Mouse (Mus musculus): Measurements from ENCODE around the gene Lmln. TPM values are rescaled to one million over a fixed set of nuclear protein-coding genes. Genes with fewer than 3 reads are reported as not detected.

The Lmln gene
- polyA plus RNA-seq (2015; fragmentation: Nextera tagmentation; extraction: Ambion mirVana): 0.43 and 0.71 TPM in 2 replicates

DNA sequence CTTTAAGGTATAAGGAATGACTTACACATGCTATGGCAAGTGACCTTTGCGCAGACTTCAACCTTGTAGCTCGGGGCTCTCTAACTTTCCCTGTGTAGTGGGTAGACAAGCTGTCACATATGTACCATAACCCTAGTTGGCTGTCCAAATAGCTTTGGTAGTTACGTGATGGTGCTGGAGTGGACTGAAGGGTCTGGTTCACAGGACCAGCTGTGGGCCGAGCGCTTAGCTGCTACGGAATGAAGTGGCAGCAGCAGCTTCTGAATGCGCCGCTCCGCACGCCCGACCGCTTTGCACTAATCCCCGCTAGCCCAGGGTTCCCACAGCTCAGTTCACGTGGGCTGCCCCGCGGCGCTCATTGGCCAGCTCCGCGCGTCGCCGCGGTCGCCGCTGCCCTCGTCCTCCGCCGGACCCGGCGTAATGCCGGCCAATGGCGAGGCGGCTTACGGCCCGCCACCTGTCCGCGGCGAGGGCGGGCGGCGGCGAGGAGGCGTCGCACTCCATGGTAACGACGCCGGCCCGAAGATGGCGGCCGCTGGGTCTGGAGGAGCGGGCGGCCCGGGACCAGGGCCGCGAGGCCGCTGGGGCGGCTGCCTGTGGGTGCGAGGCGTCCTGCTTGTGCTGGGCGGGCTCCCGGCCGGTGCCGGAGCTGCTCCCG is at the start of gene Lmln:
TSS of gene Lmln (plus strand) at position 498 of the 658 bp plus-strand sequence.
- peak within 1 kb of the TSS; percentile 78 for H3K9ac ChIP-seq
- ATAC-seq (ENCODE audit: low read depth) (peak; percentile 93), DNase-seq (peak; percentile 87)
- under 1% methylated on average over 63 of the region's 64 CpGs for WGBS (ENCODE audit: insufficient replicate concordance)
- peaks cover 32% of the 10 kb centered on the region for H3K36me3 ChIP-seq
- H3K4me2 ChIP-seq: peak within 1 kb of the TSS; percentile 95
- H3K27me3 ChIP-seq: no peaks in the 10 kb centered on the region
- no peaks in the 10 kb centered on the region for H3K9me3 ChIP-seq (replicated peaks)
- H3K4me3 ChIP-seq (replicated peaks): peak within 1 kb of the TSS; percentile 82
- H3K27ac ChIP-seq: peak within 1 kb of the TSS; percentile 85
- peaks cover 56% of the 10 kb centered on the region for H3K4me1 ChIP-seq (replicated peaks)

DNA sequence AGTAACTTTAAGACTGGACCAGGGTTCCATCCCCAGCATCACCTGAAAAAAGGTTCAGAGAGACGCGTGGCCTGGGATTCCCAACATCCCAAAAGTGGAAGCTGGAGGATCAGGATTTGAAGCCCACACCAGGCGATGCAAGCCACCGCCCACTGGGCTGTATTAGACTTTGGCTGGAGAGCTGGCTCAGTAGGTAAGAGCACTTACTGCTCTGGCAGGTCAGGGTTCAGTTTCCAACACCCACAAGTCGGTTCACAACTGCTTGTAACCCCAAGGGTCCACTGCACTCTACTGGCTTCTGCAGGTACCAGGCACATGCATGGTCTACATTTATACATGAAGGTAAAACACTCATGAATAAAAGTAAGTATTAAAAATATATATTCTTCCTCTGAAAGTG is 48.5 kb upstream of the Lmln start:
- H3K4me3 ChIP-seq (replicated peaks): no peak overlapping the region
- no peak overlapping the region for H3K4me2 ChIP-seq
- peaks cover 47% of the 10 kb centered on the region for H3K36me3 ChIP-seq
- DNase-seq (no peak), ATAC-seq (ENCODE audit: low read depth) (no peak)
- H3K9me3 ChIP-seq (replicated peaks): no peaks in the 10 kb centered on the region
- WGBS (ENCODE audit: insufficient replicate concordance): 82% methylated on average over 5 of the region's 5 CpGs
- no peak overlapping the region for H3K9ac ChIP-seq
- 0 out of 2 replicates have a peak, but pooled peaks cover 3% of the 10 kb centered on the region for H3K4me1 ChIP-seq (replicated peaks)
- no peak overlapping the region for H3K27ac ChIP-seq
- H3K27me3 ChIP-seq: no peaks in the 10 kb centered on the region

DNA sequence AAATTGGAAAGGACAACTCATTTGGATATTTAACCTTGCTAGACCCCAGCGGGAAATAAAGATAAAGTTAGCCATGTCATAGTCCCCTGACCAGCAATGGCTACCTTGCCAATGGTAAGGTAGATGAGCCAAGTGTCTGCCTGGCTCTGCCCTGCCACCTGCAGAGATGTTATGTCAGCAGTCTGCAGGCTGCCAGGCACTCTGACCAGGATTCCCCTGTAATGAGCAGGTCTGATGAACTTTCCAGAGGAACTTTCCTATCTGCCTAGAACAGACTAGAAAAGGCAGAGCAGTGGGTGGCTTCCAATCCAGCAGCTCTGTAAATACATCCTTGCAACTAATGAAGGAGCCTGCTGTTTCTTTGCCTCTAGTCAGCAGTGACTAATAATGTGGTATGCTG is 47.4 kb upstream of the Lmln start:
- no peaks in the 10 kb centered on the region for H3K27me3 ChIP-seq
- no peaks in the 10 kb centered on the region for H3K9me3 ChIP-seq (replicated peaks)
- 0 out of 2 replicates have a peak, but pooled peaks cover 5% of the 10 kb centered on the region for H3K4me1 ChIP-seq (replicated peaks)
- 68% methylated on average over 1 of the region's 1 CpGs for WGBS (ENCODE audit: insufficient replicate concordance)
- no peak overlapping the region for H3K4me2 ChIP-seq
- DNase-seq (no peak), ATAC-seq (ENCODE audit: low read depth) (no peak)
- H3K36me3 ChIP-seq: peaks cover 36% of the 10 kb centered on the region
- no peak overlapping the region for H3K27ac ChIP-seq
- H3K4me3 ChIP-seq (replicated peaks): no peak overlapping the region
- no peak overlapping the region for H3K9ac ChIP-seq

DNA sequence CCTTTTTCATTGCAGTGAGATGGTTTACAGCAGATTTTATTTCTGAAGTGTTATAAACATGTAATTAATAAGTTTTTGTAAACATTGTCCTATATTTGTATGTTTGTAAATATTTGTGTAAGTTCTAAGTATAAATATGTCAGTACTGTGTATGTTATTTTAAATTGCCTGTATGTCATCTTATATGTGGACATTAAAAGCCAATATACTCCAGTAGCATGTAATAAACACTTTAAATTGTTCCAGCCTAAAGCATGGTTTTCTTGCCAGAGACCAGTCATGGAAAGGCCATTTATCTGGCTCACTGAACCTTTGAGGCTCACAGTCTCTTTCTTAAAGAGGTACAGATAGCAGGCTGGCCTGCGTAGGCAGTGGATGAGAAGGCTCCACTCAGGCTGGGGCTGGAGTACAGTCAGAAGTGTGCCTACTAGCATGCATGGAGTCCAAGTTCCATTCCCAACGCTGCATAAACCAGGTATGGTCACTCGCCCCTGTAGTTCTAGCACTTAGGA is 46.9 kb upstream of the Lmln start:
- H3K27me3 ChIP-seq: no peaks in the 10 kb centered on the region
- DNase-seq (no peak), ATAC-seq (ENCODE audit: low read depth) (no peak)
- H3K4me2 ChIP-seq: no peak overlapping the region
- H3K4me3 ChIP-seq (replicated peaks): no peak overlapping the region
- H3K27ac ChIP-seq: no peak overlapping the region
- no peaks in the 10 kb centered on the region for H3K9me3 ChIP-seq (replicated peaks)
- 83% methylated on average over 3 of the region's 3 CpGs for WGBS (ENCODE audit: insufficient replicate concordance)
- peaks cover 32% of the 10 kb centered on the region for H3K36me3 ChIP-seq
- H3K4me1 ChIP-seq (replicated peaks): 0 out of 2 replicates have a peak, but pooled peaks cover 5% of the 10 kb centered on the region
- H3K9ac ChIP-seq: no peak overlapping the region

DNA sequence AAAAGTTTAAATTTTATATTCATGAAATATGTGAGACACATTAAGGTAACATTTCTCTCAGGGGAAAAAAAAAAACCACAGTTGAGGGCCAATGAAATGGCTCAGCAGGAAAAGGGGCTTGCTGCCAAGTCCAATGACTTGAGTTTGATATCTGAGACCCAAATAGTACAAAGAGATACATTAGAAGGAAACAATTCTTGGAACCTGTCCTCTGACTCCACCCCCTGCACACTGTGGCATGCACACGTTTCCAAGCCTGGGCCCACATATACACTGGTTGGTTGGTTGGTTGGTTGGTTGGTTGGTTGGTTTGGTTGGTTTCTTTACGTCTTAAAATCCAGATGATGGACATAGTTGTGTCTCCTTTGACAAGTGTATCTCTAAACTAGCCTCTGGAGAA is 46.3 kb upstream of the Lmln start:
- Histone ChIP-seq H3K27ac (no peak overlapping the region), H3K27me3 (no peaks in the 10 kb centered on the region), H3K4me3 (replicated peaks) (no peak overlapping the region), H3K9me3 (replicated peaks) (no peaks in the 10 kb centered on the region), H3K4me1 (replicated peaks) (0 out of 2 replicates have a peak, but pooled peaks cover 5% of the 10 kb centered on the region), H3K36me3 (peaks cover 28% of the 10 kb centered on the region), H3K9ac (no peak overlapping the region), H3K4me2 (no peak overlapping the region)
- ATAC-seq (ENCODE audit: low read depth): no peak
- no peak for DNase-seq
- 65% methylated on average over 2 of the region's 2 CpGs for WGBS (ENCODE audit: insufficient replicate concordance)

DNA sequence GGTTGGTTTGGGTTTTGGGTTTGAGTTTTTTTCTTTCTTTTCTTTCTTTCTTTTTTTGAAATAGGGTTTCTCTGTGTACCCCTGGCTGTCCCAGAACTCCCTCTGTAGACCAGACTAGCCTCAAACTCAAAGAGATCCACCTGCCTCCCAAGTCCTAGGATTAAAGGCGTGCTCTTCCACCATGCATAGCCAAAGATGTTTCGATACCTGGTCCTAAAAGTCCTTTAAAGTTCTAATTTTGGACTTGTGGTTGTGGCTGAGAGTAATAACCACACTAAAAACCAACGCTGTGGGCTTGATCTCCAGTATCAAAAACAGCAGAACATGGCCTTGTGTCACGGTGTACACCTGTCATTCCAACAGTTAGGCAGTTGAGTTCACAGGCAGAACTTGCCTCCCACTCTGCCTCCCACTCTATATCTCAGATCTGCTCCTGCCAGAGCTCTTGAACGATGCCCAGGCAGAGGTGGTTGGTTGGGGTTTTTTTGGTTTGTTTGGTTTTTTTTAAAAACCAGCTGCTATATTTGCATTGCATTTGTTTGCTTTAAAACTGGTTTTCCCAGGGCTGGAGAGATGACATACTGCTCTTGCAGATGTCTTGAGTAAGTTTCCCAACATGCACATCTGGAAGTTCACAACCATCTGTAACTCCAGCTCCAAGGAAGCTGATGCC is 44.5 kb upstream of the Lmln start:
- no peak for ATAC-seq (ENCODE audit: low read depth)
- Histone ChIP-seq H3K36me3 (peaks cover 16% of the 10 kb centered on the region), H3K4me1 (replicated peaks) (0 out of 2 replicates have a peak, but pooled peaks cover 5% of the 10 kb centered on the region), H3K4me2 (no peak overlapping the region), H3K27me3 (no peaks in the 10 kb centered on the region), H3K9me3 (replicated peaks) (no peaks in the 10 kb centered on the region), H3K4me3 (replicated peaks) (no peak overlapping the region), H3K9ac (no peak overlapping the region), H3K27ac (no peak overlapping the region)
- DNase-seq: no peak
- WGBS (ENCODE audit: insufficient replicate concordance): 67% methylated on average over 5 of the region's 5 CpGs

DNA sequence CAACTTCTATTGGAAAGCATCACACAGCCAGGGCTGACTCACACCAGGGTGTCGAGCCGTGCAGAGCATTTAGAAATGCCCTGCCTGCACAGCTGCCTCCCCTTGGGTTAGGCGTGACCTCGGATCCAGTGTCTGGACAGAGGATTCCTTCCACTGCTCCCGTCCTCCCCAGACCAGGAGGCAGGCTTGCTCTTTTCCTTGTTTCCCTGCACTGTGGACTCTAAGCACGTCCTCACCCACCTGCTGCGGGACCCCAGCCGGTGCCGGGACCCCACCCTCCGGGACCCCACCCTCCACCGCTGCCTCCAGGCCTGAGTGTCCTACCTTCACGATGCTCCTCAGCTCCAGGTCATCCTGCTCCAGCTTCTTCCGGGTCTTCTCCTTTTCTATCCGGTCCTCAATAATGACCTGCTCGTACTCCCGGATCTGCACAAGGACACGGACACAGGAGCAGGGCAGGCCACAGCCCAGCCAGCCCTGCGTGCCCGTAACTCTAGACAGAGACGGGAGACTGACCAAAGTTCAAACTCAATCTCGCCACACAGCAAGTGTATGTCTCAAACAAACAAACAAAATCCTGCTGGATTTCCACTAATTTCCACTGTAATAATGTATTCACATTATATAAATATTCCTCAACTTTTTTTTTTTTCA is 43.1 kb upstream of the Lmln start:
- no peaks in the 10 kb centered on the region for H3K9me3 ChIP-seq (replicated peaks)
- H3K9ac ChIP-seq: no peak overlapping the region
- H3K36me3 ChIP-seq: peaks cover 2% of the 10 kb centered on the region; the same call in 1 of the 2 replicates
- 79% methylated on average over 21 of the region's 21 CpGs for WGBS (ENCODE audit: insufficient replicate concordance)
- H3K4me2 ChIP-seq: no peak overlapping the region; the same call in 1 of the 2 replicates
- no peak for DNase-seq
- H3K27me3 ChIP-seq: no peaks in the 10 kb centered on the region
- no peak for ATAC-seq (ENCODE audit: low read depth)
- H3K4me3 ChIP-seq (replicated peaks): 0 out of 2 replicates have a peak overlapping the region, but pooled peaks have one; percentile 8
- no peak overlapping the region for H3K27ac ChIP-seq
- 0 out of 2 replicates have a peak, but pooled peaks cover 5% of the 10 kb centered on the region for H3K4me1 ChIP-seq (replicated peaks)

DNA sequence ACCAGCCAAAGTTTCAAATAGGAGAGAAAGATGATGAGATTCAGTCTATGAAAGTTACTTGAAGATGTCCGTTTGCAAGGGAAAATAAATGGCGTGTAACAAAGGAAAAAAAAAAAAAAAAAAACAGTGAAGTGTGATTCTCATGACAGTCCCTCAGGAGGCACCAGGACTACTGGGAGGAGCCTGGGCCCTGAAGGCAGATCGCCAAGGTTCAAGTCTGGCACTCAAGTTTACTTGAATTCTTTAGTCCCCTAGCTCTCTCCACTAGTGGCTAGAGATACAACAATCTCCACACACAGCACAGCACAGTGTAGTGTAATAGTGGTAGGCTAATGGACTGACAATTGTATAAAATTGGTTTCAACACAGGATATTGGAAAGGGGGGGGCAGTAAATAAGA is 40.9 kb upstream of the Lmln start:
- H3K27ac ChIP-seq: no peak overlapping the region
- no peaks in the 10 kb centered on the region for H3K36me3 ChIP-seq
- no peak overlapping the region for H3K4me2 ChIP-seq
- H3K4me1 ChIP-seq (replicated peaks): 0 out of 2 replicates have a peak, but pooled peaks cover 5% of the 10 kb centered on the region
- 49% methylated on average over 3 of the region's 3 CpGs for WGBS (ENCODE audit: insufficient replicate concordance)
- H3K4me3 ChIP-seq (replicated peaks): no peak overlapping the region
- no peak for ATAC-seq (ENCODE audit: low read depth)
- H3K9me3 ChIP-seq (replicated peaks): no peaks in the 10 kb centered on the region
- no peak overlapping the region for H3K9ac ChIP-seq
- DNase-seq: no peak
- H3K27me3 ChIP-seq: no peaks in the 10 kb centered on the region

DNA sequence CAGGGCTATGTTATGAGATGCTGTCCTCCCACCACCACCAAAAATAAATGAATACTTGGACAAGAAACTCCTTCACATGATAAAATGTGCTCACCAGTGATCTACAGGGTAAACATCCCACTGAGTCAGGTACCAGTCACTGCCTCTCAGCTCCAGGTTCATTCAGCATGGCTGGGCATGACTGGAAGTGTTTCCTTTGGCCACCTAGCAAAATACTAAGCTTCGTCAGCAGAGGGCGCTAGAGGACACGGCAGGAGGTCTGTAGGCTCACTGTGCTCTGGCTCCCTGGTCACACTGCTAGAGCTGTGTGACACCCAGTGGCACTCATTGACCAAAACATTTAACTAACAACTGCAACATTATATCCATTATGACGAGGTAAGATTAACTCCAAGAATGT is 38.6 kb upstream of the Lmln start:
- H3K36me3 ChIP-seq: no peaks in the 10 kb centered on the region

DNA sequence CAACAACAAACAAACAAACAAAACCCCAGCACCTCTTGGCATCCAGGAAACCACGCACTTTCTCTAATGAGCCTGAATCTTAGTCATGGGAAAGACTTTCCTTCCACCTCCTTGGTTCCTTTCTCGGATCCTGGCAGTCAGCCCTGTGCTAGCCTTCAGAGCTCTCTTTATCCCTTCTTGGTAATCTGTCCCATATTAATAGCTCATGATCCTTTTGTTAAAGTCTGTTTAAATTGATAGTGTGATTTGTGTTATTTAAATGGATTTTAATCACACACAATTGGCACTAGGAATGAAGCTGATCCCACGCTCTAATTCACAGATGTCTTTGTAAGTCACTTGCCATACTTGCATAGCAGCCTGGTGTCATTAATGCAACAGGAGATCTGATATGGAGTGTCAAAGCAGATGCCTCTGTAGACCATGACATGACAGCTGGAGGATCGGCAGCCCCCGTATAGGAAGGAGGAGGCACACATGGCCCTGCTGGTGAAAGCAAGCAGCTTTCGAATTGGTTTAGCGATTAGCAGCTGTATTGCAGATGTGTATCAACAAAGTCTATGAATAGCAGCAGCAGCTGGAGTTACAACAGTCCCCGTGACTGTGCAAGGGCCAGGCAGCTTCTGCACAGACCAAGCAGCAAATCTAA is 37.7 kb upstream of the Lmln start:
- ATAC-seq (ENCODE audit: low read depth): no peak
- Histone ChIP-seq H3K9me3 (replicated peaks) (no peaks in the 10 kb centered on the region), H3K4me2 (no peak overlapping the region), H3K36me3 (no peaks in the 10 kb centered on the region), H3K4me1 (replicated peaks) (no peaks in the 10 kb centered on the region), H3K27ac (no peak overlapping the region), H3K4me3 (replicated peaks) (no peak overlapping the region), H3K9ac (no peak overlapping the region), H3K27me3 (no peaks in the 10 kb centered on the region)
- 54% methylated on average over 8 of the region's 8 CpGs for WGBS (ENCODE audit: insufficient replicate concordance)
- no peak for DNase-seq

More for the DNA sequence above, 38.6 kb upstream of the Lmln start:
- Histone ChIP-seq H3K27ac (no peak overlapping the region), H3K4me3 (replicated peaks) (no peak overlapping the region), H3K4me1 (replicated peaks) (0 out of 2 replicates have a peak, but pooled peaks cover 2% of the 10 kb centered on the region), H3K9ac (no peak overlapping the region), H3K27me3 (no peaks in the 10 kb centered on the region), H3K9me3 (replicated peaks) (no peaks in the 10 kb centered on the region), H3K4me2 (no peak overlapping the region)
- peak; percentile 48 for ATAC-seq (ENCODE audit: low read depth)
- WGBS (ENCODE audit: insufficient replicate concordance): 4% methylated on average over 4 of the region's 4 CpGs
- peak; percentile 70 for DNase-seq

DNA sequence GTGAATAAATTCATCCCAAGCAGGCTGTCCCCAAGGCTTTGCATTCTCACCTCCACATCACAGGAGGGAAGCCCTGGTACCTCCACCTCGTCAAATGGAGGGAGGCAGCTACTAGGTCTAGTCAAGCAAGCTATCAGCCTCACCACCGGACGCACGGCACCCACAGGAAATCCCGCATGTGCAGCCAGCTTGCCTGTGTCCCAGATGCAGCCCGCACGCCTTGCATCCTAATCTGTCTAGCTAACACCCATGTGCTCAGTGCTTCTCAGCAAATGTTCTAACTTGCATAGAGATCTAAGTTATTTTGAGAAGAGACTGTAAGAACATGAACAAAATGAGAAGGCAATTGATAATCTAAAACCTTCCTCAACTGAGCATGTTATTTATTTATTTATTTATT is 36.0 kb upstream of the Lmln start:
- DNase-seq: no peak
- Histone ChIP-seq H3K9ac (no peak overlapping the region), H3K4me2 (no peak overlapping the region), H3K27ac (no peak overlapping the region), H3K9me3 (replicated peaks) (no peaks in the 10 kb centered on the region), H3K4me1 (replicated peaks) (no peaks in the 10 kb centered on the region), H3K36me3 (no peaks in the 10 kb centered on the region), H3K4me3 (replicated peaks) (no peak overlapping the region), H3K27me3 (no peaks in the 10 kb centered on the region)
- 42% methylated on average over 7 of the region's 7 CpGs for WGBS (ENCODE audit: insufficient replicate concordance)
- ATAC-seq (ENCODE audit: low read depth): no peak

Measured in liver, embryonic 13.5 days (tissue).